Mouse (Mus musculus) embryo, embryonic 11.5 days (tissue): ENCODE measurements around the gene Slc7a5.

Experiments
- DNase-seq: peaks from one replicate; pipeline ENCODE4 v3.0.0-alpha.2; 2012; ENCODE audit warnings: low read depth, low spot score

Slc7a5 gene

DNA sequence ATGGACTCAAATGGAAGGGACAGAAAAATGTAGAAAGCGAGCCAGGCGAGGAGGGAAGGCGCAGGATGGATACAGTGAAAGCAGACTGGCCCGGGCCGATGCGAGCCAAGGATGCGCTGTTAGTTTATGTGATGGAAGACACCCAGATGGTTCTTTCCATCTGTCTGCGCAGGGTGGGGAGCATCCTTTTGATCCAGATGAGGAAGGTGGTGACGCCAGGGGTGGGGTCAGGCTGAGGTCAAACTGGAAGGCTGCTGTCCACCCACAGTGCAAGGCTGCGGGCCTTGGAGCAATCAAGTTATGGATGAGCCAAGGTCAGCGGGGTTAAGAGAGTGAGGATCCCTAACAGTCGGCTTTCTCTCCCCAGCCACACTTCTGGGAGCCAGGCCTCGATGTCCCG lies 28.9 kb upstream of the Slc7a5 start:
- DNase-seq, result no peak

DNA sequence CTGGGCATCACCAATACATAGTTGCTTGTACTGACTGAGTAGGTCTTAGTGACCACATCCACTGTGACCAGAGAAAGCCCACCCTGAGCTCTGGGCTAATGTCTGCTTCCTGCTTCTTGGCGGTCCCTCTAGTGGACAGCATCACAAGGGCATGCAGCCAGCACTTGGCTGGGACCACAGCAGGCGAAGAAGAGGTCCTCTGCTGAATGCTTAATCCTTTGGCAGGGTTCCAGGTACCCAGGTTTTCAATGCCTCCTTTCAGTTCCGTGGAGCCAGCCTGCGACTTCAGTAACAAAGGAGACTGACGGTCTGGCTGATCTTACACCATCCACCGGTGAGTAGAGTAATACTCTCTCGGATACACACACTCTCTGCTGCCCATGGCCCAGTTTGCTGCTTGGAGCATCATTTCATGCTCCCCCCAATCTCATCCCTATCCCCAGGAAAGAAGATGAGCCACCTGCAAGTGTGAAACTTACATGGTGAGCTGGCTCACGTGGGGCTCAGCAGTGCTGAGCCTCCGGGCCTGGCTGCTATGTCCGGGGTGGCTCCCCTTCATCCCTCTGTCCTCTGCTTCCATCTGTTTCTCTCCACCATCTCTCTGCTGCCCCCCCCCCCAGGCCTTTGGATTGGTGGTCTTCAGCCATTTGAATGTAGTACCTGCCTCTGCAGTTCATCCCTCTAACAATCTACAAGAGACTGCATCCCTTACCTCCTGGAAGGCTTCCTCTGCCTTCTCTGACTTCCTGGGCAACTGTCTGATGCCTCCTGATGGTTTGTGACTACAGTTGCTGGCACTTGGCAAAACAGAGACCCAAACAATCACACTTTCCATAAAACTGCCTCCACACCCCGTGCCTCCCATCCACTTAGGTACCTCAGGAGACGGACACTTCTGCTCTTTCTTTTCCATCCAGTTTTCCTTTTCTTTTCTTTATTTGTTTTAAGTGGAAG lies 28.1 kb upstream of the Slc7a5 start:
- peak; percentile 51 for DNase-seq

DNA sequence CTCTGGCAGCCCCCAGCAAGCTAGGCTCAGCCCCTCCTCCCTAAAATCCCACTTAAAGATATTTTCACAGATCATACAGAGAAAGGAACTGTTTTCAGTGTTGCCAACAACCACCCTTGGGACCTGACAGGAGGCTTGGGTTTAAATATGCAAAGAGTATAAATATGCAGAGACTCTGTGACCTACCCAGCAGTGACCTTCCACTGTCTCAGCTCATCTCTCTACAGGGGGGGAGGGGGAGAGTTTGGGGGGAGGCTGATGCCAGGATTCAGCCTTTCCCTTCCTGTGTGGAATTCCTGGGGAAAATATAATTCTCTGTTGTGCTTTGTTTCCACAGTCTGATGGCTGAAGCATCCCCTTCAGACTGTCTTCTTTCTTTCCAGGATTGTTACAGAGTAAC lies 27.4 kb upstream of the Slc7a5 start:
- DNase-seq, result no peak

DNA sequence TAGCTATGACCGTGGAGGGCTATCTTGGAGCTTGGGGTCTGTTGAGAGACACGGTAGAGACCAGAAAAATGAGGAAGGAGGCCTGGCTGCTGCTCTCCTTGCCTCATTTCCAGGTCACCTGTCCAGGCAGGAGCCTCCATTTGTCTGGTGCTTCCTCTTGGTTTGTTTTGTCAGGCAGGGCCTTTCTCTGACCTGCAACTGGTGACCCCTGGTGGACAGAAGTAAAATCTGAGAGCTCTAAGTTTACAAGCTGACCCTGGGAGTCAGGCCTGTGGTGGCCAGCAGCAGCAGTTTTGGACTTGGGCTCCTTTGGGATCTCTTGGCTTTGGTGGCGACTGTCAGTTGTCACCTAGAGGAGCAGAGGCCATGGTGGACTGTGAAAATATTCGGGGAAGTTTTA lies 27.0 kb upstream of the Slc7a5 start:
- DNase-seq, result no peak

DNA sequence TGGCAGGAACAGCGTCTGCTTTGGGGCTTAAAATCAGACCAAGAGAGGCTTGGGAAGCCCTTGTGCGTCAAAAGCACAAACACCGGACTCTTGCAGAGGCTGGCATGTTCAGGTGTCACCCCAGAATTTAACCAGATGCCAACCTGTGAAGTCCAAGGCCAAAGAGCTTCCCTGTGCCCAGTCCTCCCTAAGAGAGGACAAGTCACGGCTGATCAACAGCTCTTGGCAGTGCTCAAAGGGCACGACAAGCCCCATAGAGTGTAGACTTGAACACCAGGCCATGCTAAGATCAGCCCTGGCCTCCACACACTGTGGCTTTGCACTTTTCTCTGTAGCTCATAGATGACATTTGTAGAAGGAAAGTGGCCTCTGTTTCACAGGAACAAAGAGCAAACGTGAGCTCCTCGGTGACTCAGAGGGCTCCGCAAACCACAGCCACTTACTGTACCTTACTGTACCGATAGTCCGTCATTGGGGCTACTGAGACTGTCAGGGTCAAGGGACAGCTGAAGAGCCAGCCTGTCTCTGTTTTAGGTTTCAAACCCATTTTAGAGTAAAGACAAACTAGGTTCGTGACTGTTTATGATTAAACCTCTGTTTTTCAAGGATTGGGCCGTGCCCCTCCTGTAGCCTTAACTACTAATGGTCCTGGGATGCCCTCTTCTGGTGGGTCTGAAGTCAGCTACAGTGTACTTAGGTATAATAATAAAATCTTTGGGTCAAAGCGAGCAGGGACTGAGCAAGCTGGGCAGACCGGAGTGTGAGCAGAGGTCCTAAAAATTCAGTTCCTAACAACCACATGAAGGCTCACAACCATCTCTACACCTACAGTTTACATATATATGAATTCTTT lies 25.4 kb upstream of the Slc7a5 start:
- DNase-seq, result no peak

DNA sequence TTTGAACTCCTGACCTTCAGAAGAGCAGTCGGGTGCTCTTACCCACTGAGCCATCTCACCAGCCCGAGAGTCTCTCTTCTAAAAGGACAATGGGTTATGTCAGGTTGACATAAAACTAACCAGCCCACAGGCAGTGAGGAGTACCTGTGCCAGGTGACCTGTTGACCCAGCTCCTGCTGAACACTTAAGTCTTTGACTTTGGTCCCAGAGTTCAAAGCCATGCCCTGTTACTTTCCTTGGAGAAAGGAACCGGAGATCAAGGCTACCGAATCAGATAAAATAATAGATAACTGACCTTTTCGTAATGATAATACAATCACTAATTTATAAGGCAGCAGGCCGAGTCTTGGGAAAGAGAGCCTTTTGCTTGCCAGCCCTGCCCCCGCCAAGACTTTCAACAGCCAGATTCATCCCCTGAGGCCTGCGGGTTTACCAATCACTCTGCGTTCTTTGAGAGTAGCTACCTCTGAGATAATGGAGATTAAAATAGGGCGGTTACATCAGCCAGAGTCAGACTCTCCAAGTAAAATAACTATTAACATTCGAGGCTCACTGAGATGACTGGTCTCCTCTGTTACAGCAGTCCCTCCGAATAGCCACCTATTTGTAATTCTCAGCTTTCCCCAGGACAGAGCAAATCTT lies 24.7 kb upstream of the Slc7a5 start:
- DNase-seq, result no peak

DNA sequence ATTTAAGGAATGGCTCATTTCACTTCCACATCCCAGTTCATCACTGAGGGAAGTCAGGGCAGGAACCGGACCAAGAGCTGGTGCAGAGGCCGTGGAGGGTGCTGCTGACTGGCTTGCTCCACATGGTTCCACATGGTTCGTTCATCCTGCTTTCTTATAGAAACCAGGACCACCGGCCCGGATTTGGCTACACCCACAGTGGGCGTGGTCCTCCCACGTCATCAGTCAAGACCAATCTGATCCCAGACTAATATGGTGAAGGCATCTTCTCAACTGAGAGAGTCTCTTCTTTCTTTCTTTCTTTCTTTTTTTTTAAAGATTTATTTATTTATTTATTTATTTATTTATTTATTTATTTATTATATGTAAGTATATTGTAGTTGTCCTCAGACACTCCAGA lies 24.1 kb upstream of the Slc7a5 start:
- DNase-seq, result no peak

DNA sequence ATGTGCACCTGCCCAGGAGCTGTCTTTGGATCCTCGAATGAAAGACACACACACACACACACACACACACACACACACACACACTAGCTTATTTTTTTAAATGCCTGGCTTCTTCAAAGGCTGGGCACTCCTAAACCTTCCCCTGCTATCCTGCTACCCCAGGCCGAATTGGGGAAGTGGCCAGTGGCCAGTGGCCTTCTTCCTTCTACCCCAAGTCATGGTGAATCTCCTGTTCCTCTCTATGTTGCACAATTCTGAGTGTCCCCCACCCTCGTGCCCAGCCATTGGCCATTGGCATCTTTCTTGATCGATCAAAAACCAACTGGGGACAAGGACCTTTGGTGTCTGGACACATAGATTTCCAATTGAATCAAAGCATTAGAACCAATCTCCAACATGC lies 22.6 kb upstream of the Slc7a5 start:
- no peak for DNase-seq

DNA sequence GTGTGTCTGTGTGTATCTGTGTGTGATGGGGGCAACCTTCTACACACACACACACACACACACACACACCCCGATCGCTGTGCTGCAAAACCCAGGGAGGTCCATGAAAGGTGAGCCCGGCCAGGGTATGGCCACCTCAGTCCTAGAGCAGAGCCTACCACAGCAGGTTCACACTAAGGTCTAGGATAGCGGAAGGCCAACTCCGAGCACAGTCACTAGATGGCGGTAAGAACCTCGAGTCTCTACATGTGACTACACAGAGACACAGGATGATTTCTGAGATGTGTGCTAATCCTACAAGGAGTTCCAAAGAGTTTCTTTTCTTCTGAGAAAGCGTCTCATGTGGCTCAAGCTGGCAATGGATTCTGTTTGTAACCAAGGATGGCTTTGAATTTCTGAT lies 19.8 kb upstream of the Slc7a5 start:
- no peak for DNase-seq

DNA sequence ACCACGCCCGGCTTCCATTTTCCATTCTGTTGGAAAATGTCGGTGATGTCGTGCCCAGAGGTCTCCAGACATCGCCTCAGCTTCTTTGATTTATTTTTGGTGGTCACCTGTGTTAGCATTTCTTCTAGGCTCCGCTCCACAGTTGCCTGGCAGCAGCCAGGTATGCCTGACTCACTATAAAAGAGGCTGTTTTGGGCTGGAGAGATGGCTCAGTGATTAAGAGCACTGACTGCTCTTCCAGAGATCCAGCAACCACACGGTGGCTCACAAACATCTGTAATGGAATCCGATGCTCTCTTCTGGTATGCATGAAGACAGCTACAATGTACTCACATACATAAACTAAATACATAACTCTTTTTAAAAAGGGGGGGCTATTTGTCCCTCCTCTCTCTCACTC lies 18.8 kb upstream of the Slc7a5 start:
- no peak for DNase-seq

DNA sequence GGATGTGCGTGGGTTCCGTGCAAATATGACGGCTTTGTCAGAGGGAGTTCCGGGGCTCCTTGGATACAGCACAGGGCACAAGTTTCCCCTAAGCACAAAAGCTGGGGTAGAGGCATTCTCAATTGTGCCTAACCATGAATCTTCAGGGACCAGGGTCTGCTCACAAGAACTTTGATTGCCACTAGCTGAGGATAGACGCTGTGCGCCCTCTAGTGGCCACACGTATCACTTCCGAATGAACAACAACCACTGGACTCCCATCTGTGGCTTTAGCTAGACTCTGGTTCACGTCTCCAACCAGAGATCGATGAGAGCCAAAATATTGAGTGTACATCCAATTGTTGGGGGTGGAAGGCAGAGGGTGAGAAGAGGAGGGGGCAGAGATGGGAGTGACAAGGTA lies 18.1 kb upstream of the Slc7a5 start:
- peak; percentile 76 for DNase-seq

DNA sequence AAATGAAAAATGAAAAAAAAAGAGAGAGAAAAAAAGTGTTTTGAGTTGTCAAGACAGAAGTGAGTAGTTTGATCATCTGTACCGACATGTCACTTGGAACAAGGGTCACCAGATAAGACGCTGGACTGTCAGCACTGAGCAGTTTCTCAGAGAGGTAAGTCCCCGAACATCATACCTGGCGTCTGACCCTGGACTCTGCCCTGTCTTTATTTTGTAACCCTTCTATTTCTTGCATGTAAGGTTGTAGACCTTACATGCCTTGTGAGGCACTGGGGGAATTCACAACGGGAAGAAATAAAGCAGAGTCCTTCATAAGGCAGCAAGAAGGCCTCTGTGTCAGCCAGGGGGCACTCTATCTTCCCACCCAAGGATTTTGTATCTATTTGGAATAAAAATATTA lies 17.2 kb upstream of the Slc7a5 start:
- no peak for DNase-seq

DNA sequence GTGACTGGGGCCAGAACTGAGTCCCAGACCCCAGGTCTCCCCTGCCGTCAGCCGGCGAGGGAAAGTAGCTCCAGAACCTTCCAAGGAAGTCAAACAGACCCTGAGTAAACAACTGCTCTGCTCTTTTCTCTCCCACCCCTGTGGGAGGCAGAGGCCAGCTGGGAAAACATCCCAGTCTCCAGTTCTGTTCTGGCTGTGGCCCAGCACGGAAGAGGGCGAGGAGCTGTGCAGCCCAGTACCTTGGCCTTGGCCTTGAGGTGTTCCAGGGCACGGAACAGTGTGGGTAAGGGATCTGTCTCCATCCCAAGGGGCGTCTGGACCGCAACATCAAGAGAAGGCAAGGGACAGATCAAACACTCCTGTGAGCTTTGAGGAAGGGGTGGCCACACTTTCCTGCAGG lies 14.6 kb upstream of the Slc7a5 start:
- no peak for DNase-seq

DNA sequence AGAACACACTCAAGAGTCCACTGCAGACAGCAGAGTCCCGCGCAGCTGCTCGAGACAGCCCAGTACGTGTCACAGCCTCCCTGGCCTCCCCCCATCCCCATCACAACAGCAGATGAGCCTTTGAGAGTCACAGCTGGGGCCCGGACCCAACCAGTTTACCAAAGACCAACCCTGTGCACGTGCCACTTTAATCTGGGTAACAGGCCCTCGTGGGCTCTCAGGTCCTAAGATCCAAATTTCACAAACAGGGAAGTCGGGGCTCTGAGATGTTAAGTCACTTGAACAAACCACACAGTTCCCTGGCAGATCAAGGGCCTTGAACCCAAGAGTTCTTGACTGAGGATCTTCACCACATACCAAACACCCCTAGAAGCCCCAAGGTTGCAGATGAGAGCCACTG lies 14.1 kb upstream of the Slc7a5 start:
- DNase-seq, result no peak

DNA sequence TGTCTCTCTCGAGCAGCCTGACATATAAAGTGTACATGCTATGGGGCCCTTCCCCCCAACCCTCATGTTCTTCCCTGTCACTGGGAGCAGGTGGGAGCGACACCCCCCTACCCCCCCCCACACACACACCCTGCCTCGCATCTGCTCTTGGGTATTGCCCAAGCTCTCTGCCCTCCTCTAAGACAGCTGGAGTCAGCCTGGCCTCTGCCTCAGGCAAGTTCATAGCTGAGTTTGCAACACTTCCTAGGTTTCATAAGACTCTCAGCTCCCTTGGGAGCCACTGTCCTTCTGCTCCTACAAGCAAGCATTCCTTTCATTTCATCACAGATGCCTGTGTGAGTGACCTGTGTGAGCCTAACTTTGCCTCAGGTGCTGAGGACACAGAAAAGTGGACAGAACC lies 12.2 kb upstream of the Slc7a5 start:
- DNase-seq, result no peak

DNA sequence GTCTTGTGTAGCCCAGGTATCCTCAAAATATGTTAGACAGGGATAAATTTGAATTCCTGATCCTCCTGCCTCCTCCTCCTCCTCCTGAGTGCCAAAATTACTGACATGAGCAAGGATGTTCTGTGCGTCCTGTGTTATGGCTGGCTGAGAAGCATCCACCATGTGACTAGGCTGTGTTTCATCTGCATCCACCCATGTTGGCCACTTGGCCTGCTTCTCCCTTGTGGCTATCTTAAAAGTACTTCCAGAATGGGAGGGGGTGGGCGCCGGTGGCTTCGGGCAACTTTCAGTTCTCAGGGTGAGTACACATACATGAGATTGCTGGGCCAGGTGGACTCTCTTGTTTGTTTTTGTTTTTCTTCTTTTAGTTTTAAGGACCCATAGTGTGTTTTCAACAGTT lies 11.7 kb upstream of the Slc7a5 start:
- no peak for DNase-seq

DNA sequence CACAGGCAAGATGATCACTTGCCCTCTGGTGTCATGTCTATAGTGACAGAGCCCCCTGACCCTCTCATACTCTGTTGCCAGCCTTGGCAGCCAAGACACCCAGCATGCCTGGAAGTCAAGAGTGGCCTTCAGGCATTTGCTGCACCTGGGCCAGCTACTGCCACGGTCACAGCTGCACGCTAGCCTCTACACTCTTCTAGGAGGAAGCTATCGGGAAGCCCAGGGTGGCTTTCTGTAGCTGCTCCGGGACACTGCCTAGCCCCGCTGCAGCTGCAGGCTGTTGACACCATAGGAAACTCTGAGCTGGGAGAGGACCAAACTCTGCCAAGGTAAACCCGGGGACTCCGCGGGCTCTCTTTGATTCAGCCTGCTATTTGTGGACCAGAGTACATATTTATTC lies 5.9 kb upstream of the Slc7a5 start:
- no peak for DNase-seq

DNA sequence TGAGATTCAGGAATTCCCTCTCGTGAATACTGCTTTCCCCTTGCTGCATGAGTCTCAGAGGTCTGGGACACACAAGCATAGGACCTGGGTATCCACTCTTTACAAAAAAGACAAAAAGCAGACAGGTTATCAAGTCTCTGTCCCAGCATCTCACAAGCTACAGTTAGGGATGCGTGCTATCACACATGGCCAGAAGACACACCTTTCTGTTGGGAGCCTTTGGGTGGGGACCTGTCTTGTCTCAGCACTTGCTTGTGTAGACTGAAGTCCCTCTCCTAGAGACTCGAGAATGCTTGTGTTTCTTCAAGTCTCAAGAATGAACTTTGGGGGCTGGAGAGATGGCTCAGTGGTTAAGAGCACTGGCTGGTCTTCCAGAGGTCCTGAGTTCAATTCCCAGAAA lies 5.3 kb upstream of the Slc7a5 start:
- no peak for DNase-seq

DNA sequence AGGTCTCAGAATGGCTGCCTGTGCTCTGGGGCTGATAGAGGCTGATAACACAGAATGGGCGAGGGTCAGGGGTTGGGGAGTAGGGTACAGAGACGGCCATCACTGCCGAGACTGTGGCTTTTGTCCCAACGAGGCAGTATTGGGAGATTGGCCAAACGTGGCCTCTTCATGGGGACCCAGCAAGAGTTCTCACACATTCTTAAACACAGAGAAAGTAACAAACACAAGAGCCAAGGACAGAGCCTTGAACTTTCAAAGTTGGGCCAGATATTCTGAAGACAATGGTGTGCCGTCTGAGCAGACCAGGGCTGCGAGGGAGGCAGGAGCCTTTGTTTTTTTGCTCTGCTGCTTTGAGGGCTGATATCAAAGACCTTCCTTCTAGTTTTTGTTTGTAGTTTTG lies 4.5 kb upstream of the Slc7a5 start:
- DNase-seq, result no peak

DNA sequence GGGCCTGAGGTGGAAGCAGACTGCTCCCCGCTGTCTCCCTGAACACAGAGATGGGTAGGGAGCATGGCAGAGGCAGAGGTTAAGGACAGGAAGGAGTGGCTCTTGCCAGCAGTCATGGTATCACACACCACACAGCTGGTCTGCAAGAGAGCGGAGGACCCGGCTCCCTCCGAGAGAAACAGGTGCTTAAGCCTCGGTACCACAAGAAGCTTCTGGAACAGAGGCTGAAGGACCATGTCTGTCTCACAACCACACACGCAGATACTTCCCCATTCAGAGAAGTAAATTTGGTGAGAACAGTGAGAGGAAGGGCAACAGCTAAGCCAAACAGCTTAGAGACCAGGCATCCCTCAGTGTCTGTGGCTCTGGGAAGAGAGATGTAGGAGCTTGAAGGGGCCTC lies 3.9 kb upstream of the Slc7a5 start:
- DNase-seq, result no peak

DNA sequence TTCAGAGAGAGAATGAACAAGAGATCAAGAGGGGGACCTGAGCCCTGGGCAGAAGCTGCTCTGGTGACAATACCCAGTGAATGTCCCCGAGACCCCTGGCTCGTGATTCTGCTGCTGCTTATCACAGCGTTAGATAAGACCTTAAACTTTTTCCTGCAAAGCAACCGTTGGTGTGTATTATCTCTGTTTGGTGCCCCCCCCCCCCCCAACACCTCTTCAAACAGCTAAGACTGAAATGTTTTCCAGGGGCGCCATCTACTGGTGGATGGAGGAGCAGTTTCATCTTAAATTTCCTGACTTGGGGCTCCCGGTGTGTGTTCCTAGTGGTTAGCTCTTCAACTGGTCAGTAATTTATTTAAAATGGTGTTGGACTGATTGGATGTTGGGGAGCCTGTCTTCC lies 2.2 kb upstream of the Slc7a5 start:
- no peak for DNase-seq

DNA sequence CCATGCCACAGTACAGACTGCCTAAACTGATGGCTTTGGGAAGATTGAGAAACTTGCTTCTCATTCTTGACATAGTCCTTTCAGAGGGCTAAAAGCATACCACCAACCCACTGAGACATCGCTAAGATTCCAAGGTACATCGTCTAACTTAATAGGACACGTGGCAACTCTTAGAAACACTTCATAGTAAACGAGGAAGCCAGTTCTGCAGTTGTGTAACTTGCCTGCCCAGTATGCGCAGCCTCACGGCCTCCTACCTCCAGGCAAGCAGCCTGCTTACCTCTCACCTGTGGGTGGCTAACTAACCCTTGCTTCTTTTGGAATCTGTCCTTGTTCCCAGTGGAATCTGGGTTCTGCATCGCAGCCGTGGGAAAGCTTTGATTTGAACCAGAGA lies 1.7 kb upstream of the Slc7a5 start:
- DNase-seq, result no peak
